Mouse (Mus musculus) urinary bladder, adult 2 months (tissue): ENCODE measurements around the gene Zfpm1. TPM values are rescaled to one million over a fixed set of nuclear protein-coding genes. Genes with fewer than 3 reads are reported as not detected.
A peak's percentile ranks its signal among the peaks of the same experiment; 100 is the strongest.

Source experiments
- DNase-seq: peaks from one replicate; pipeline ENCODE4 v3.0.0; 2022; ENCODE audit warnings: low spot score
- polyA plus RNA-seq: library from polyadenylated mRNA; depleted of rRNA; stranded (reverse); fragments of >200 nt; gene quantifications from 2 replicates; pipeline ENCODE4 v1.2.3, GENCODE M21; 2012; rRNA removed

The Zfpm1 gene
- polyA plus RNA-seq, 1 experiment = 13.2 TPM

- peak; percentile 98 for DNase-seq
Measured at GRCm38 (mm10) chr8:122376365-122377231, 94.7 kb downstream of the Zfpm1 start, which contains the start of gene Zc3h18. TSS of gene Zc3h18 (plus strand) at chr8:122376609.

GRCm38 (mm10) chr8:122383039-122383438 lies 101.1 kb downstream of the Zfpm1 start:
- DNase-seq = no peak

Other genes starting within 250 kb of the Zfpm1 start
- 0.19 and 0.23 TPM in 2 replicates for gene Trhr2, start 78.6 kb downstream of the Zfpm1 start, polyA plus RNA-seq
- 26.4 and 29.9 TPM in 2 replicates for gene Zc3h18, start 94.5 kb downstream of the Zfpm1 start, polyA plus RNA-seq
- gene Il17c, start 139.9 kb downstream of the Zfpm1 start, polyA plus RNA-seq = not detected in 2 replicates
- 115 and 130 TPM in 2 replicates for gene Cyba, start 150.8 kb downstream of the Zfpm1 start, polyA plus RNA-seq
- 18.0 and 26.0 TPM in 2 replicates for gene Mvd, start 161.3 kb downstream of the Zfpm1 start, polyA plus RNA-seq
- gene Snai3, start 178.6 kb downstream of the Zfpm1 start, polyA plus RNA-seq = 2.9 and 3.2 TPM in 2 replicates
- gene Rnf166, start 193.9 kb downstream of the Zfpm1 start, polyA plus RNA-seq = 61.1 and 64.7 TPM in 2 replicates
- 27.6 and 33.1 TPM in 2 replicates for gene Ctu2, start 194.0 kb downstream of the Zfpm1 start, polyA plus RNA-seq